Mouse (Mus musculus) bone marrow, adult 2 months (tissue): Measurements from ENCODE around the gene Nr2f1. TPM values are rescaled to one million over a fixed set of nuclear protein-coding genes. Genes with fewer than 3 reads are reported as not detected.

ENCODE experiments used
- H3K27ac ChIP-seq: fragments of 200-500 bp; 2 replicates; pipeline ENCODE4 v1.5.1; 2012; ENCODE audit warnings: low read depth, mild to moderate bottlenecking, control low read depth, inconsistent platforms, low read length; ENCODE audit not compliant: control insufficient read depth, poor library complexity, insufficient read depth
- H3K4me1 ChIP-seq: fragments of 200-500 bp; 2 replicates; pipeline ENCODE4 v1.6.1; 2011; ENCODE audit warnings: low read length; ENCODE audit not compliant: control insufficient read depth, insufficient read depth
- H3K4me3 ChIP-seq: fragments of 200-500 bp; replicated peaks from 2 replicates; pipeline ENCODE3; 2011; ENCODE audit warnings: mild to moderate bottlenecking, low read depth, low read length, control low read depth; ENCODE audit not compliant: control insufficient read depth
- CTCF ChIP-seq: fragments of 200-500 bp; IDR thresholded peaks from 2 replicates; pipeline ENCODE4 v1.5.1; 2011; ENCODE audit warnings: low read length, control low read depth; ENCODE audit not compliant: control insufficient read depth, insufficient read depth
- POLR2A ChIP-seq: fragments of 200-500 bp; IDR thresholded peaks from 2 replicates; pipeline ENCODE4 v1.6.1; 2011; ENCODE audit warnings: low read depth, mild to moderate bottlenecking, control low read depth, low read length, borderline replicate concordance; ENCODE audit not compliant: control insufficient read depth
- WGBS: fragments of 180-500 bp; shearing (Covaris S2); methylation state at CpG from one replicate; pipeline ENCODE4 v1.1.7; 2018; 5-methylcytosine and 5-hydroxymethylcytosine counted together
- polyA plus RNA-seq: library from polyadenylated mRNA; stranded (reverse); fragments of >200 nt; gene quantifications from 2 replicates; pipeline ENCODE4 v1.2.4, GENCODE M21; 2011; ENCODE audit warnings: low replicate concordance; ENCODE audit not compliant: missing spikeins, insufficient read depth, insufficient read length

The Nr2f1 gene
- polyA plus RNA-seq, 1 experiment = 0.97 TPM

GRCm38 (mm10) chr13:78171984-78172636 lies 27.4 kb downstream of the Nr2f1 start:
- no peak for TF ChIP-seq CTCF
- no peak for TF ChIP-seq POLR2A
- 18% methylated on average over 17 of the region's 17 CpGs for WGBS
- H3K4me3 ChIP-seq = no peak overlapping the region
- no peak overlapping the region for H3K27ac ChIP-seq
- H3K4me1 ChIP-seq = no peaks in the 10 kb centered on the region

DNA sequence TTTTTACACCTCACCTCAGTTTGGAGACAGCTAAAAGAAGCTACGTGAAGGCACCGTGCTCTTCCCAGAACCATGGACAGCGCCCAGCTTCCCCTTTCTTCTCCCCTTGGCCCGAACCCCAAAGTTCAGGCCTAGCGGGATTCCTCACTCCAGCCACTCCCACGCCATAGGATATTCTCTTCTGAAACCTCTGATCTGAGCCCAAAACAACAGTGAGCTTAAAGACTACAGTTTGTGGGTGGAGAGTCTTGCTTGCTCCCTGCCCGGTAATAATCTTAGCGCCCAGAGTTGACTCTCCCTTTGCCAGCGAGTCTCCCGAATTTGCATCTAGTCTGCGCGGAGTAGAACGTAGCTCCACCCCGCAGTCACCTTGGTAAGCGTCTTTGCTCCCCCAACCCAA lies 28.2 kb downstream of the Nr2f1 start:
- Histone ChIP-seq H3K4me3 (no peak overlapping the region), H3K4me1 (no peaks in the 10 kb centered on the region), H3K27ac (no peak overlapping the region)
- WGBS = 4% methylated on average over 15 of the region's 15 CpGs
- no peak for TF ChIP-seq POLR2A
- TF ChIP-seq CTCF = no peak

DNA sequence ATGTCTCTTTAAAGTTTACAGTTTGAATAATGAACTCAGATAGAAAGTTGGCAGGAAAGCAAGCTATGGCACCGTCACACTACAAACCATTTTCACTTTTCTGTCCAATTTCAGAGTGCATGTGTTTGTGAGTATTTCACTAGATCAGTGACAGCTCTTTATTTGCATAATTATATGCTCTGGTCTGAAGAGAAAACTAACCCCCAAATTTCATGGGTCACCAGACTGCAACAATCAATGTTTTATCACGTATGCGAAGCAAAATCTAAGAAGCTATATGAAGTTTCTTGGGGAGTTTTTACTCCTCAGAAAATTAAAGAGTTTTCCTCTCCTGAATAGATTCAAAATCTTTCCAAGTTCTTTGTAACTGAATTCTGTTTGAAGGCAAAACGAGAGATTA lies 31.4 kb downstream of the Nr2f1 start:
- Histone ChIP-seq H3K27ac (no peak overlapping the region), H3K4me3 (no peak overlapping the region), H3K4me1 (no peaks in the 10 kb centered on the region)
- TF ChIP-seq CTCF = no peak
- TF ChIP-seq POLR2A = no peak
- 67% methylated on average over 4 of the region's 4 CpGs for WGBS

- Histone ChIP-seq H3K4me3 (no peak overlapping the region), H3K4me1 (no peaks in the 10 kb centered on the region), H3K27ac (no peak overlapping the region)
- no peak for TF ChIP-seq POLR2A
- no peak for TF ChIP-seq CTCF
Observed at GRCm38 (mm10) chr13:78164941-78165340, 34.6 kb downstream of the Nr2f1 start.

DNA sequence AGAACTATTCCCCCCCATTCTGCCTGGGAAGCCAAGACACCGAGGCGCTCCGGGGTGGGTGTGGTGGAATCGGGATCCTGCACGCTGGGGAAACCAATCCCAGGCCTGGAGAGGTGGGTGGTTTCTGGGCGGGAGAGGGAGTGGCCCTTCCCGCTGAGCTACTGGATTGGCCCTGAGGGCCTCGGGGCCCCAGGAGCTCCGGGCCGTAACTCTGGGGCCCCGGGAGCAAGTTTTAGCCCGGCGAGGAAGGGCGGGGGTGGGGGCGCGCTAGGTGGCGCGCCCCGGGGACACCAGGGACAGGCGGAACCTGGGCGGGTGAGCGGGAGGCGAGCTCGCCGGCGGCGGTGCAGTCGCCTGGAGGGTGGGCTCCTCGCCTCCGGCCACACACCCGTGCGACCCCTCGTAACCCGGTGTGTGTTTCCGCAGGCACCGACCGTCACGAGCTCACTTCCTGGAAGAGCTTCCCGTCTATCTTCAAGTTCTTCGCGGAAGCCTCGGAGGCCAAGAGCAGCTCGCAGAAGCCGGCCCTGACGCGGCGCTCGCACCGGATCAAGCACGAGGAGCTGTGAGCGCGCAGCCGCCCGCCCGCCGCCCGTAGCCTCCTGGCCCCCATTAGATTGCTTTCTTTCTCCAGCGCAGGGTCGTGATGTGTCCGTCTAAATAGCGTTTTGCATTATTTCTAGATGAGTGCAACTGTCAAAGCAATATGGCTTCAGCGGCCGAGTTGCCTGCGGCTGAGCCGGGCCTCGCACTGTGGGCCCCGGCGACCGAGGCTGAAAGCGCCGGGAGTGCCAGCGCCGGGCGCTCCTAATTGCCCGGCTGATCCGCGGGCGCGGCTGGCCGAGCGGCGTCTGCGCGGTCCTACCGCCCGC lies 36.2 kb downstream of the Nr2f1 start:
- no peak overlapping the region for H3K27ac ChIP-seq

DNA sequence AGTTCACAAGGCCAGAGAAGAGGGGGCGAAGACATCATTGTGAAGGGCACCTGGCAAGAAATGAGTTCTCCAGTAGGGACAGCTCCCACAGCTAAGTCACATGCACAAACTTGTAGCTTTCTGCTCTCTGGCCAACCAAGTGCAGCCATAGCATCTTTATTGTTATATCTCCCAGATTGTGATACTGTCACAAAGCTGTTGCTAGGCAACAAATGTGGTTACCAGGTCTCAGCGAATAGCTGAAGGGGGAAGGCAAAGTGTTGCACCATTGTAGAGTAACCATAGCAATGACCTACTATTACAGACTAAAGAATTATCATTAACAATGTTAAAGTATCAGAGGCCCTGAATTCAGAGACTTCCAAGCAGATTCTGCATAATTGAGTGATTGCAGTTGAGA lies 37.4 kb downstream of the Nr2f1 start:
- TF ChIP-seq CTCF (no peak), POLR2A (no peak)
- H3K4me3 ChIP-seq = no peak overlapping the region
- WGBS = 63% methylated on average over 2 of the region's 2 CpGs
- H3K4me1 ChIP-seq = no peaks in the 10 kb centered on the region
- H3K27ac ChIP-seq = no peak overlapping the region

More for the DNA sequence above, 36.2 kb downstream of the Nr2f1 start:
- no peak for TF ChIP-seq POLR2A
- no peak for TF ChIP-seq CTCF
- 1% methylated on average over 86 of the region's 86 CpGs for whole genome bisulfite sequencing
- no peaks in the 10 kb centered on the region for H3K4me1 ChIP-seq
- H3K4me3 ChIP-seq = no peak overlapping the region

GRCm38 (mm10) chr13:78157465-78157864 lies 42.1 kb downstream of the Nr2f1 start:
- TF ChIP-seq CTCF = no peak
- TF ChIP-seq POLR2A = no peak
- Histone ChIP-seq H3K4me3 (no peak overlapping the region), H3K27ac (no peak overlapping the region), H3K4me1 (no peaks in the 10 kb centered on the region)
- 84% methylated on average over 5 of the region's 5 CpGs for WGBS

Other genes starting within 250 kb of the Nr2f1 start
- 0.93 and 1.1 TPM in 2 replicates for gene Pou5f2, start 174.9 kb downstream of the Nr2f1 start, polyA plus RNA-seq